Mouse (Mus musculus) heart, embryonic 16.5 days (tissue): ENCODE results near the gene Zyg11a. TPM values are rescaled to one million over a fixed set of nuclear protein-coding genes. Genes with fewer than 3 reads are reported as not detected.

ENCODE experiments used
- ATAC-seq: fragments of 200-750 bp; cut with Nextera tagmentation; replicated peaks from 2 replicates; pipeline ENCODE4 v1.8.0; 2017; ENCODE audit warnings: moderate number of reproducible peaks; ENCODE audit not compliant: insufficient read depth, low FRiP score; ENCODE audit errors: extremely low read depth
- H3K27ac ChIP-seq: fragments of 300-500 bp; sonication (generic); 2 replicates; pipeline ENCODE4 v1.5.1; 2014; ENCODE audit warnings: mild to moderate bottlenecking, low read length, control low read depth, moderate library complexity
- H3K27me3 ChIP-seq: fragments of 300-500 bp; sonication (generic); 2 replicates; pipeline ENCODE4 v1.6.1; 2014; ENCODE audit warnings: low read length, mixed read lengths; ENCODE audit not compliant: control insufficient read depth, insufficient read depth
- H3K36me3 ChIP-seq: fragments of 300-500 bp; sonication (generic); 2 replicates; pipeline ENCODE4 v1.6.1; 2014; ENCODE audit not compliant: control insufficient read depth, insufficient read depth
- H3K4me1 ChIP-seq: fragments of 300-500 bp; sonication (generic); 2 replicates; pipeline ENCODE4 v1.6.1; 2014; ENCODE audit warnings: low read length, mixed read lengths; ENCODE audit not compliant: control insufficient read depth, insufficient read depth
- H3K4me2 ChIP-seq: fragments of 300-500 bp; sonication (generic); 2 replicates; pipeline ENCODE4 v1.6.1; 2014; ENCODE audit warnings: low read depth, mild to moderate bottlenecking, control low read depth, low read length
- H3K4me3 ChIP-seq: fragments of 300-500 bp; sonication (generic); 2 replicates; pipeline ENCODE4 v1.5.1; 2014; ENCODE audit warnings: mild to moderate bottlenecking, control low read depth, low read length
- H3K9ac ChIP-seq: fragments of 300-500 bp; sonication (generic); 2 replicates; pipeline ENCODE4 v1.6.1; 2014; ENCODE audit warnings: low read length, control low read depth
- H3K9me3 ChIP-seq: fragments of 300-500 bp; sonication (generic); replicated peaks from 2 replicates; pipeline ENCODE4 v1.6.1; 2016; ENCODE audit warnings: low read length; ENCODE audit not compliant: control insufficient read depth
- WGBS: fragments of 180-500 bp; shearing (Covaris S2); extraction: QIAGEN DNeasy Blood & Tissue Kit; methylation state at CpG from one replicate; pipeline ENCODE4 v1.1.7; 2014; 5-methylcytosine and 5-hydroxymethylcytosine counted together
- polyA plus RNA-seq: library from polyadenylated mRNA; unstranded; fragments of >200 nt; fragmentation: Nextera tagmentation; extraction: Ambion mirVana; gene quantifications from 2 replicates; pipeline ENCODE4 v1.2.1, GENCODE M21; 2015

Zyg11a gene
- 0.05 TPM in 1 of 2 replicates, not detected in the other for polyA plus RNA-seq

DNA sequence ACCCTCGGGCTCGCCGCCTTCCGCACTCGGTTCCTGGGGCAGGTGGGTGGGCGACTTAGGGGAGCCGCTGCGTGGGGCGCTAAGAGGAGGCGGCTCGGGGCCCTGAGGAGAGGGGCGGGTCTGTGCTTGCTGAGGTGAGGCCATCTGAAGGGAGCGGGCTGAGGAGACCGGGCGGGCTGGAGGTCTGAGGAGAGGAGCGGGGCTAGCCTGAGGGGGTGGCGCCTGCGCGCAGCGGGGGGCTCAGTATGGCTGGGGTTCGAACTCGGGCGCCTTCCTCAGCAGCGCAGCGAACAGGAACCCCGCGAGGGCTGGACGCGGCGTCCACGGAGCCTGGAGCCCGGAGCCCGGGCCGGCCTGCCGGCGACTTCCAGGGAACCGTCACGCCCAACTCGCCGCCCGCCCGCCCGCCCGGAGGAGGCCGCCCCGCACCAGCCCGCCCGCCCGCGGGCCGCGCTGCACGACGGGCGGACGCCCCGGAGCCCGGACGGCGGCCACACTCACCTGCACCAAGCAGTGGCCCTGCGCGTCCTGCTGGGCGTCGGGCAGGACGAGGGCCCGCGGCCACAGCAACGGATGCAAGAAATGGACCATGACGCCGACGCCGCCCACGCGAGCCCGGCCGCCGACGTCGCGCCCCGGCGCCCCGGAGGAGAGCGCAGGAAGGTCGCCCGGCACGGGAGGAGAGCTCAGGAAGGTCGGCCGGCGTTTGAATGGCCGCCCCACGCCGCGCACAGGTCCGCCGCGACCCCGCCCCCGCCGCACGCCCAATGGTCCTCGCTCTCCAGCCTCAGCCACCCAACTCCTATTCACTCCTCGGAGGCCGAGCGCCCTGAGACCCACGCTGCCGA lies at the start of gene Zyg11a:
Zyg11a (minus strand) TSS at position 717 of the 848 bp plus-strand sequence.
- no peak within 1 kb of the TSS for H3K27ac ChIP-seq
- H3K4me2 ChIP-seq = peak within 1 kb of the TSS; percentile 77
- no peaks in the 10 kb centered on the region for H3K36me3 ChIP-seq
- H3K4me3 ChIP-seq = peak within 1 kb of the TSS; percentile 59
- ATAC-seq = peak; percentile 28; the same call in 1 of the 2 replicates
- peaks cover 9% of the 10 kb centered on the region for H3K4me1 ChIP-seq
- WGBS = 3% methylated on average over 104 of the region's 107 CpGs
- no peaks in the 10 kb centered on the region for H3K9me3 ChIP-seq
- H3K27me3 ChIP-seq = peaks cover 27% of the 10 kb centered on the region
- H3K9ac ChIP-seq = peak within 1 kb of the TSS; percentile 65

DNA sequence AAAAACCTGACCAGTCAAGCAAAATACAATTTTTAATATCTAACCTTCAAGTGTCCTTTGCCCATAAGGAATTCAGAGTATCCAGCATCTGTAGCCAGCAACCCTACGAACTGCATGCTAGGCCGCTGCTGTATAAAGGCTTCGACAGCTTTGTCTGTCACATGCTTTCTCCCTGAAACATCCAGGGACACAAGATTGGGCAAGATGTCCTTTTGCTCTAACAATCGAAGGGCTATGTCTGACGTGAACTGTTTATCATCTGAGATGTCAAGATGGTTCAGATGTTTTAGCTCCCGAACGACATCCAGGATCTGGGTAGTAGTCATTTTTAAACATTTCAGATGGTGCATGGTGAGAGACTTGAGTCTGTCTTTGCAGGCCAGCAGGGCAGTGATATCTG lies 47.9 kb upstream of the Zyg11a start:
- no peaks in the 10 kb centered on the region for H3K4me1 ChIP-seq
- no peak overlapping the region for H3K27ac ChIP-seq
- ATAC-seq = no peak
- no peaks in the 10 kb centered on the region for H3K27me3 ChIP-seq
- H3K36me3 ChIP-seq = peaks cover 28% of the 10 kb centered on the region
- H3K4me2 ChIP-seq = no peak overlapping the region
- no peak overlapping the region for H3K4me3 ChIP-seq
- no peak overlapping the region for H3K9ac ChIP-seq
- H3K9me3 ChIP-seq = no peaks in the 10 kb centered on the region
- 61% methylated on average over 7 of the region's 7 CpGs for WGBS

DNA sequence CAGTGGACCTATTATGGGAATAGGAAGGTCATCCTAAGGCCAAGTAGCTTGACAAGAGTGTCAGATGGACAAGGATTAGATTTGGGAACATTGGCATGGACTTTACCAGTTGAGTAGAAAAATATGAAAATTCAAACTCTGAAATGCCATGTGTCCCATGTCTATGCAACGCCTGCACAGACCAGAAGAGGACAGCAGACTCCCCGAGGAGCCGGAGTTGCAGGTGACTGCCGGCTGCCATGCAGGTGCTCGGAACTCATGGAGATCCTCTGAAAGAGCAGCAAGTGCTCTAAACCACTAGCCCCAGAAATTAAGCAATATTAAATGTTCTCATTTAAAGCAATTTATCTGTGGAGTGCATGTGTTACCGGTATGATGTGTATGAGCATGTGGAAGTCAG lies 35.5 kb upstream of the Zyg11a start:
- Histone ChIP-seq H3K36me3 (peaks cover 58% of the 10 kb centered on the region), H3K4me2 (no peak overlapping the region), H3K27me3 (no peaks in the 10 kb centered on the region), H3K4me1 (no peaks in the 10 kb centered on the region), H3K9me3 (no peaks in the 10 kb centered on the region), H3K27ac (no peak overlapping the region), H3K9ac (no peak overlapping the region), H3K4me3 (no peak overlapping the region)
- 89% methylated on average over 6 of the region's 6 CpGs for WGBS
- ATAC-seq = no peak

DNA sequence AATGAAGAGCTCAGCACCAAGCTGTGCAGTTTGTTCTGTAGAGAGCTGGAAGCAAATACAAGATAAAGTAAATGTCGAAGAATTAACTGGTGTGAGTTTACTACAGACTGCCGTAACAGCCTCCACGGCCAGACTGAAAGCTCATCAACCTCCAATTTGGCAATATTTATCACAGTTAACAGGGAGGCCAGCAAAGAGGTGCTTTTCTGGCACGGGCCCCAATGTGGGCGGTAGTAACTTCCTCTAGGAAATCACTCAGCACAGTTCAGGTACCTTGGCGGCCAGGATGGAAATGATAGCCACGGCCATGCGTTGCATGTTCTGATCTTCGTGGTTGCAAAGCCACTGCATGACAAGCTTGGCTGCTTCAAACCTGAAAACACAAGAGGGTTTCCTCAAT lies 32.7 kb upstream of the Zyg11a start:
- H3K27me3 ChIP-seq = no peaks in the 10 kb centered on the region
- peaks cover 46% of the 10 kb centered on the region for H3K36me3 ChIP-seq
- H3K27ac ChIP-seq = no peak overlapping the region
- no peaks in the 10 kb centered on the region for H3K4me1 ChIP-seq
- H3K9me3 ChIP-seq = no peaks in the 10 kb centered on the region
- no peak overlapping the region for H3K4me3 ChIP-seq
- H3K4me2 ChIP-seq = no peak overlapping the region
- no peak overlapping the region for H3K9ac ChIP-seq
- WGBS = 92% methylated on average over 9 of the region's 9 CpGs
- no peak for ATAC-seq

DNA sequence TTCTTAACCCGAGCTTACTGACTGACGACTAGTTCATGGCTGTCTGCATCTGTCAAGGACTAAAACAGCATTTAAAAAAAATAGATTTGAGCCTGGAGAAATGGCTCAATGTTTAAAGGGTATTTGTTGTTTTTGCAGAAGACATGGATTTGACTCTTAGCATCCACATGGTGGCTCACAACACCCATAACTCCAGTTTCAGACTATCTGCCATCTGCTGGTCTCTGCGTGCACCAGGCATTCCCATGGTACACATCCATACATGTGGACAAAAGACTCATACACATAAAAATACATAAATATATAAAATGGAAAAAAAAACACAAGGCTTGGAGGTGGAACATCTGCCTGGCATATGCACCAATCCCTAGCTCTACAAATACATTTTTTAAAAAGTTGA lies 31.5 kb upstream of the Zyg11a start:
- 87% methylated on average over 3 of the region's 3 CpGs for WGBS
- no peak for ATAC-seq

DNA sequence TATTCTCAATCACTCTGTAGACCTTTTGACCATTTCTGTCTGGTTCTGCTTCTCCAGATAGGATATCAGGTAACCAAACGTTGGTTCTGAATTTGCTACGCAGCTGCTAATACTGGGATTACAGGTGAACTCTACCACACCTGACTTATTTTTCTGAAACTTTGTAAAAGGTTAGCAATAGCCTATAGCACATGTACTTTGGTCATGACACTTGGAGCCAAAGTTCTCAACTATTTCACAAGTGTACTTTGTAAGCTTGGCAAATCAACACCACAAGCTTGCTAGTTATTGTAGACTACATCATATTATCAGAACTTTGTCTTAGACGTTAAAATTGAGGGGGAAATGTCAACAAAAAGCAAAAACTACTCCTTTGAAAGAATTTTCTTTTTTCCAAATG lies 15.8 kb upstream of the Zyg11a start:
- no peaks in the 10 kb centered on the region for H3K9me3 ChIP-seq
- ATAC-seq = no peak
- no peaks in the 10 kb centered on the region for H3K27me3 ChIP-seq
- H3K4me2 ChIP-seq = no peak overlapping the region
- no peaks in the 10 kb centered on the region for H3K4me1 ChIP-seq
- H3K27ac ChIP-seq = no peak overlapping the region
- H3K36me3 ChIP-seq = peaks cover 29% of the 10 kb centered on the region
- 87% methylated on average over 3 of the region's 3 CpGs for WGBS
- no peak overlapping the region for H3K4me3 ChIP-seq
- no peak overlapping the region for H3K9ac ChIP-seq

More for the DNA sequence above, 31.5 kb upstream of the Zyg11a start:
- Histone ChIP-seq H3K4me1 (no peaks in the 10 kb centered on the region), H3K27me3 (no peaks in the 10 kb centered on the region), H3K9ac (no peak overlapping the region), H3K4me2 (no peak overlapping the region), H3K4me3 (no peak overlapping the region), H3K9me3 (no peaks in the 10 kb centered on the region), H3K27ac (no peak overlapping the region), H3K36me3 (peaks cover 46% of the 10 kb centered on the region)

DNA sequence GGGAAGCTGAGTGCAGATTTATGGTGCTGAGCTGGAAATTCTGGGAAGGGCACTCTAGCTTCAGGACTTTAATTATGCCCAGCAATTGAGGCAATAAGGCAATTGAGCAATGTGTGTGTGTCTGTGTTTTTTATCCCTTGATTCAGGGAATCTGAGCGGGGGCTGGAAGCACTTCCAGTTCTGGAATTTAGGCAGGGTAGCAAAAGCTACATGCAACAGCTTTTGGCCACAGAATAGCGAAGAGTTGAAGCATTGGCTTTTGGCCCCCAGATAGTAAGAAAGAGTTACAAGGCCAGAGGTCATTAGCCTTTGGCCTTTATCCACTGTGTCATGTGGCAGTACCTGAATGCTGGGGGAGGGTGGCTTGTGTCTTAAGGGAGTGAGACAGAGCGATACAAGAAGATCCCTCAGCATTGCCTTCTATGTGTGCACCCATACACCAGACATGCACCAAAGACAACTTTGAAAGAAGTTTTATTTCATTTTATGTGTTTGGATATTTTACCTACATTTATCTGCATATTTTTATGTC lies 7.6 kb upstream of the Zyg11a start:
- Histone ChIP-seq H3K4me2 (no peak overlapping the region), H3K4me3 (no peak overlapping the region), H3K27me3 (no peaks in the 10 kb centered on the region), H3K9me3 (no peaks in the 10 kb centered on the region), H3K4me1 (peaks cover 5% of the 10 kb centered on the region; the same call in 1 of the 2 replicates), H3K27ac (no peak overlapping the region), H3K9ac (no peak overlapping the region), H3K36me3 (no peaks in the 10 kb centered on the region)
- ATAC-seq = no peak
- 70% methylated on average over 3 of the region's 3 CpGs for WGBS

DNA sequence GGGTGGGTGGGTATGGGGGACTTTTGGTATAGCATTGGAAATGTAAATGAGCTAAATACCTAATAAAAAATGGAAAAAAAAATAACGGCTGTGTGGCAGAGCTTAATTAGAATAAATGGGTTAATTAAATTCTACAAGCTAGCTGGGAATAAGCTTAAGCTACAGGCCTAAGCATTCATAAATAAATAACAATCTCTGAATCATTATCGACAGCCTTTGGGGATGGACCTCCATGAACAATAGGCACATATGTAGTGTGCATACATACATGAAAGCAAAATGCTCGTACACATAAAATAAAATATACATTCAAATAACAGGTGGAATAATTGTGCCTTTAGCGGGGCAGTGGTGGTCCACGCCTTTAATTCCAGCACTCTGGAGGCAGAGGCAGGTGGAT lies 4.7 kb upstream of the Zyg11a start:
- Histone ChIP-seq H3K9me3 (no peaks in the 10 kb centered on the region), H3K36me3 (no peaks in the 10 kb centered on the region), H3K4me1 (peaks cover 14% of the 10 kb centered on the region), H3K27ac (no peak overlapping the region), H3K9ac (no peak overlapping the region), H3K4me3 (no peak overlapping the region), H3K4me2 (no peak overlapping the region), H3K27me3 (peaks cover 17% of the 10 kb centered on the region)
- ATAC-seq = no peak
- 89% methylated on average over 5 of the region's 5 CpGs for WGBS

DNA sequence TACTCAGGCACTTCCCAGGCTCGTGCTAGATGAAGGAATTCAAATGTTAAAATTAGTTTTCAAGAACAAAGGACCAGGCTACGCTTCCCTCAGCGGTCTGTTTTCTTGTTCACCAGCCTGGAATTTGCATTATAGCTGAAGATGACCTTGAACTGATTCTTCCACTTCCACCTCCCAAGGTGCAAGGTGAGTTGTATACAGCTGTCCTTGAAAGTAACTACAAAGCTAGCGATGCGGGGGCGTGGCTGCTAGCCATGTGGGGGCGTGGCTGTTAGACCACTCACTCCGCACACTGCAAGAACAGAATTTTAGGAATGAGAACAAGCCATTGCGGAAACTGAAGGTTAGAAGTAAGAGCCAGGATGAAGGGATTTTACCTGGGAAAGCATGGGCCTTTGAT lies 1.2 kb upstream of the Zyg11a start:
- 8% methylated on average over 9 of the region's 9 CpGs for WGBS
- Histone ChIP-seq H3K9me3 (no peaks in the 10 kb centered on the region), H3K27ac (no peak overlapping the region), H3K9ac (no peak overlapping the region), H3K36me3 (no peaks in the 10 kb centered on the region), H3K27me3 (peaks cover 27% of the 10 kb centered on the region), H3K4me3 (peak overlapping the region; percentile 18), H3K4me2 (peak overlapping the region; percentile 42; the same call in 1 of the 2 replicates), H3K4me1 (peaks cover 9% of the 10 kb centered on the region)
- no peak; the same call in 1 of the 2 replicates for ATAC-seq
